Mouse (Mus musculus) MN1 (cell line): ENCODE data around the gene Hacl1.
A peak's percentile ranks its signal among the peaks of the same experiment; 100 is the strongest.

Experiments used
- DNase-seq: peaks from one replicate; pipeline ENCODE4 v3.0.0-alpha.2; 2016; ENCODE audit warnings: low spot score

Hacl1 gene

DNA sequence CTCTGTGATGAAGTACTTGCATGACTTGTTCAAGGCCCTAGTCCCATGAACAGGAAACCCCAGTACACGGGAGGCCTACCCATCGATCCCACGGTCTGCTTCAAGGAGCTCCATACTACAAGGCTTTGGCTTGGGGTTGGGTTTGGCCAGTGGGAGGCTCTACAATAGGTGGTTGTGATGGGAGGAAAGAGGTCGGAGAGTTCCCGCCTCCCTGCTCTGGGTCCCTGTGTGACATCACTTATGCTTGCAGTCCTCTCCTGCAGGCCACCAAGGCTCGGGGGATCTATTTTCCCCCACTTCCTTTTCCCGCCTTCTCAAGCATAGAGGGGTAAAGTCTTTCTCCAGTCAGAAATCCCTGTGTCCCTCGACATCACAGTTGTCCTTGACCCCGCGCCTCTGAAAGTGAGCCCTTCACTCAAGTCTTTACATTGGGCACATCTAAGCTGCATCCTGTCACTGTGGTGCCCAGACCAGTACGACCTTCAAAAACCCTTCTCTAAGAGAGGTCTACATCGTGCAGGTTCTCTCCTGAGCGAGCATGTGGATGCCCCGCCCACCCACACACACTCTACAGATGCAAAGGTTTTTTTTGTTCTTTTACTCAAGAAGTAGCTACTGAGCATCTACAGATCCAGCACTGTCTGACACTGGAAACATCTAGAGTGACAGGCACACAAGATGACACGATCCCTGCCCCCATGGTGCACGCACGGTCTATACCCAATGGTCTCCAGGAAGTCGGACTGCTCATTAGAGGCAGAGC lies 66.0 kb downstream of the Hacl1 start:
- DNase-seq, result no peak

DNA sequence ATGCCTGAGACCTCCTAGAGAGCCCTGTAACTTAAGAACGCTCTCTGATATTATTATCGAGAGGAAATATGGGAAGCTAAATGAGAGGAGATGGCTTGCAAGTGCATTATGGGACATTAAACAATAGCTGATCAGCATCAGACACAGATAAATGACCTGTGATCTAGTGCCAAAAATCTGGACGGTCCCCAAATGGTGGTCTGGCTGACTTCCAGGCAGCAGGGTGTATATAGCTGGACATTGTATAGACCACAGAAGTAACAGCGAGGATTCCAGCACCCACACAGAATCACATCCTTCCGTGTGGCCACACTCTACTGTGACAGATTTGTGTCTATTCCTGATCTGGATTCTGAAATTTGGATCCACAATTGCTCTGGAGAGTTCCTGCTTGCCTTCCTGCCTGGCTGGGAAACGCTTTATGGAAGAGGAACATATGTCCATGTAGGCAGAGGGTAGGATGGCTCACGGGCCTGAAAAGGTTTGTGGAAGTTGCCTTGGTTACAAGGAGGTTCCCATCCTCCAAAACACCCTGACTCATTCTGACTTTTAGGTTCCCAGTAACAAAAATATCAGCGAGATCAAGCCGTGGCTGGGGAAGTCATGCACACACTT lies 68.4 kb downstream of the Hacl1 start:
- DNase-seq, result peak; percentile 53

DNA sequence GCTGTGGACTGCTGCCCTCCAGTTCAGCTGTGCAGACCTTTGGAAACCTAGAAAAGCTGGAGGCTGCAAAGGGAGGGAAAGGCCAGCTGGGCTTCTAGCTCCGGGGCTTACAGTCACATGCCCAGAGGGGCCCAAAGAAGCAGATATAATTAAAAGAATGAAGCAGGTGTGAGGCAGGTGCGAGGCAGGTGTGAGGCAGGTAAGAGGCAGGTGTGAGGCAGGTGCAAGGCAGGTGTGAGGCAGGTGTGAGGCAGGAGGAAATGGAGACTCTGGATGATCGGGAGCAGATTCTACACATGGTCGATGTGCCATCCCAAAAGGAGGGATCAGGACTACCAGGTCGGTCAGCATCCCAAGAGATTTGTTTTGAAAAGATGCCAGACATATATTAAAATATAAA lies 69.7 kb downstream of the Hacl1 start:
- DNase-seq, result no peak

DNA sequence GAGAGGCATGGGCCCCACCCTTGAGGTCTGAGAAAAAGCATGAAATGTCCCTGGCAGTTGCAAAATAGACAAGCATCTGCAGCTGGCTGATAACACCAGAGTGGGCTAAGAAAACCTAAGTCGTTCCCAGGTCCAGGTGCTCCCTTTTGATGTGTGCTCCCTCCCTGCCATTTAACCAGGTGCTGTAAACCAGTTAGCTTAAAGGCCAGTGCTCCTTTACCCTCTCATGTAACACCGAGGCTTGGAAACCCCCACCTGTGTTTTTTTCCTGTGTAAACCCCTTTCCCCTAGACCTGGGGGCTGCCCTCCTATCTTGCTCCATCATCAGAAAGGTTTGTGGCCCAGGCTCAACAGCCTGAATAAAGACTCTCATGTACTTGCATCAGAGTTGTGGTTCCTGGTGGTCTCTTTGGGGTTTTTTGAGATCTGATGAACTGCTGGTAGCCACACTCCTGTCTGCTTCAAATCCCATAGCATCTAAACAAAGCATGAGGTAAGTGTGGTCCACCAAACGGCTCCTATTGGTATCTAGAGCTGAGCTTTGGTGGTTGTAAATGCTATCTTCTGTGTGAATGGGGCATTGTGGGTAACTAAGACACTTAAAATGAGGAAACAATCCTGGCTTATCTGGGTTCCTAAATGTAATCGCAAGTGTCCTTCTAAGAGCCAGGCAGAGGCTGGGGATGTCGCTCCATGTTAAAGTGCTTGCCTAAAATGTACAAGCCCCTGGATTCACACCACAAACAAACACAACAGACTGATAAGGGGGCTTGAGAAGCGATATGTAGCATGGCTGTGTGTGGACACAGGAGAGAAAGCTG lies 70.7 kb downstream of the Hacl1 start:
- no peak for DNase-seq

DNA sequence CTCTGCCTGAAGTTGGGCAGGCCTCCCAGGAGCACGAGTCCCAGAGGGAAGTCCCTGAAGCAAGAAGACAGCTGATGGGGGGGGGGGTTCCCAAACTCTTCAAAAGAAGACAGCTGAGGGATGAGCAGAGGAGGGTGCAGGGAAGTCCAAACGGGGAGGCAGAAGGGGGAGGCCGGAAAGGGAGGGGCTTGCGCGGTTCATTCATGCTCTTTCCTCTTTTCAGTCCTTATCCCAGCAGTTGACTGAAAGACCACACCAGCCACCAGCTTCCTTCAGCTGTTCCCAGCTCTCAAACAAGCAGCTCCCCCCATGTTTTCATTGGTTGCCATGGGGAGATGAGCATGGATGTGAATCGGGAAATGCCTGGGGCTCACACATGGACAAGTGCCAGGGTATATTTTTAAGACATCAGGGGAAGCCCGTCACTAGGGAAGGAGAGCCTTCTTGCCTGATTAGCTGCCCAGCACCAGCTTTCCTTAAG lies 71.9 kb downstream of the Hacl1 start:
- DNase-seq, result no peak

DNA sequence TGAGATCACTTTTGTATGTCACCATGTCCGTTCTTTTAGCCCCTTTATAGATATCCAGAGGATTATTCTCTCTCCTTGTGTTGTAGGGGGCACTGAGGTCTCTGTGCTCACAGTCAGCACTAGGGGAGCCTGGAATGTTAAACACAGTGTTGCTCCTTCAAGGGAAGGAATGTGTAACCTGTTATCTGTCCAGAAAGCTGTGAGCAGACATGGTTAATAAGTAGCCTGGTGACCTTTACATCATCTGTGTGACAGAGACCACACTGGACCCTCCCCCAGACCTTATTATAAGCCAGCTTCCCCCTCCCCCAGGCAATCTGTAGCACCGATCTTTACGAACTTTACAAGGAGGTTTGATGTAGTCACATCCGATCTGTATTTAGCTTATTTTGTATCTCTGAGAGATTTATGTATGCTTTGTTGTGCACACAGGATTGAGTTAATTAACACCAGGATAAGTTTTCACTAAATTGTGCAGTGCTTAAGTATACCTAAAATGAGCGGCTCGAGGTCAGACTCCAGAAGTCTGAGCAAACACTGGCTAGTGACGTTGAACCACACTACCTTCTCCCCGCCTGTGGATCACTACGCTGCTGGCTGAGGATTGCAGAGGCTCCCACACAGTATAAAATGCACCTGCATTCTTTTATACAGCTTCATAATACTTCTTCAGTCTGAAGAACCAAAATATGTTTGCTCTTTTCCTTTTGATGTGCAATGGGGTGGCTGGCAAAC lies 75.4 kb downstream of the Hacl1 start:
- DNase-seq, result no peak

DNA sequence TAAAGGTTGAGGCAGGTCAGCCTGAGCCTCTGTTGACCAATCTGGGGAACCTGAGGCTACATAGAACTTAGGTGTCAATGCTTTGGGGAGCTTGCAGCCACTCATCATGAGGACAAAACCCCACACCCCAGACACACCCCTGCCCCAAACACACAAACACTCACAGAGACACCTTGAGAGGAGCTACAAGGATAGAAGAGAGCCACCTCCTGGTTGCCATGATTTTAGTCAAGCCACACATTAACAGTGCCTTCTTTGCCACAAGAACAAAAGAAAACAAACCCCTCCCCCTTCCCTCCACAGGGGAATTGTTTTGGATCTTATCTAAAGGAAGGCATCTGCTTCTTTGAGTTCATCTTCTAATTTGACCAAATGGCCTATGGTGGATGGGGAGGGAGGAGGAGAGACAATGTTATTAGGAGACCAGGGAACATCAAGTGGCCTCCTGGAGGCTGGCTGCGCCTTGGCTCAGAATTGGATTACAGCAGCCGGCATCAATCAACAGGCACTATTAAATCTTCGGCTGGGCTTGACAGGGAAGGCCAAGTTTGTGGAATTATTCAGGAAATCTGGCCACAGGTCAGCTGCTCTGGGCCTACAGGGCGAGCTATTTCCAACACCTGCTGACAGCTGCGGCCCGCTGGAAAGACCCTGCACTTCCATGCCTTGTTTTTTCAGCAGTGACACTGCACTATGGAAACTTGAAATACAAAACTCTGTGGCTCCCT lies 76.5 kb downstream of the Hacl1 start:
- peak; percentile 95 for DNase-seq

DNA sequence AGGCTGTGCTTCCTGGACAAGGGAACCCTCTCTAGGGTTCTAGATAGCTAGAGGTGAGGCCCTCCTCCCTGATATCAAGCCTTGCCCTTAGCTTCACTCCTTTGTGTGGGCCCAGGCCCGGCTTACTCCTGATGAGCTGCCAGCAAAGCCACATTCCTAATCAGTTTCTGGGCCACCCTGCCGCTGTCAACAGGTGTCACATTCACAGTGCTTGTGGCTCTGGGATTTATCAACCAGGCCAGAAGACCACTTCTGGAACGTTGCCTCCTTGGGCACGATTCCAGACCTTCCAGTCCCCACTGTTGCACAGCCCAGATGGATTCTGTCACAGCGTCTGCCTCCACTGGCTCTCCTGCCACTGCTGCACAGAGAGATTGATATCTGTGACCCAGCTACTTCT lies 80.2 kb downstream of the Hacl1 start:
- peak; percentile 90 for DNase-seq

DNA sequence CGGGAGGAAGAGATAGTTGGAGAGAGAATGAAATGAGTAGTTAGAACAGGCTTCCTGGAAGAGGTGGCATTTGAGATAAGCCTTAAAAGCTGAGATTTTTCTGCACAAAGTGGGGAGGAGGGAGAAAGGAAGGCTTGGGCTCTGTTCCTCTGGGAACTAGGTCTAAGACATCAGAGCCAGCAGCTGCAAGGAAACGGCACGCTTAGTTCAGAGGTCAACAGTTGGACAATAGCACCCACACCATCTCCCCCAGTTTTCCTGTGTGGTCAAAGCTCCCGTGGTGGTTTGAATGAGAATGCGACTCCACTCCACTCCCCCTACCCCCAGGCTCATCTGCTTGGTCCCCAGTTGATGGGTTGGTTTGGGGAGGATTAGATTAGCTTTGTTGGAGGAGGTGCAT lies 81.9 kb downstream of the Hacl1 start:
- DNase-seq, result no peak

DNA sequence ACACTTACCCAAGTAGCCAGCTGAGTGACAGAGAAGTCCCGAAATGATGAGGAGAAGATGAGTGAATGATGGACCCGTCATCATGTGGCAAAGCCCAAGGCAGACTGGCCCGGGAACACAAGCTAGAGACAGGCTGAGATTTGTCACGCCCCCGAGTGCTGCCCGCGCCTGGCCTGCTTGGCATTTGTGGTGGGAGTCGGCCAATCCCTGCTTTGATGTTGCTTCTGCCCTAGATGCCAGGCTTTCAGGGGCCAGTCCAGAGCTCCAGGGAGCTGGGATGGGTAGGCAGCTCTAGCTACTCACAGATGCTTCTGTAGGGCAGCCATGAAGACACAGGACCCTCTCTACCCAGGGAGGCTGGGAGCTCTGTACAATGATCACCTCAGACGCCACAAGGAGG lies 83.3 kb downstream of the Hacl1 start:
- DNase-seq, result no peak

DNA sequence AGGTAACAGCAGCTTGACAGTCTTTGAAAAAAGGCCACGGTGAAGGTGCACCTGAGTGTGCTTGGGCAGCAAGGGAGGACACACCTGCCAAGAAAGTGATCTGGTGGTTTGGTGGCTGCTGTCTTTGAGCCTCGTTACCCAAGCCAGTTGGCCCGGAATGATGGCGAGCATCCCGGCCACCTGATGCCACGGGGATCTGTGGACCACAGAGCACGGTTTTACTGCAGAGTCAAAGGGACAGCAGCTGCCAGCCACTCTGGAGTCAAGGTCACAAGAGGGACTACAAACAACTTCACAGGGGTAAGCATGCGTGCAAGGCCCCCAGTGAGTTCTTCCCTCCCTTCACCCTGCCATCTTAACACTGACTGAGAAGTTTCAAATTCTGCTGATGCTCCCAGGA lies 83.8 kb downstream of the Hacl1 start:
- DNase-seq, result no peak

DNA sequence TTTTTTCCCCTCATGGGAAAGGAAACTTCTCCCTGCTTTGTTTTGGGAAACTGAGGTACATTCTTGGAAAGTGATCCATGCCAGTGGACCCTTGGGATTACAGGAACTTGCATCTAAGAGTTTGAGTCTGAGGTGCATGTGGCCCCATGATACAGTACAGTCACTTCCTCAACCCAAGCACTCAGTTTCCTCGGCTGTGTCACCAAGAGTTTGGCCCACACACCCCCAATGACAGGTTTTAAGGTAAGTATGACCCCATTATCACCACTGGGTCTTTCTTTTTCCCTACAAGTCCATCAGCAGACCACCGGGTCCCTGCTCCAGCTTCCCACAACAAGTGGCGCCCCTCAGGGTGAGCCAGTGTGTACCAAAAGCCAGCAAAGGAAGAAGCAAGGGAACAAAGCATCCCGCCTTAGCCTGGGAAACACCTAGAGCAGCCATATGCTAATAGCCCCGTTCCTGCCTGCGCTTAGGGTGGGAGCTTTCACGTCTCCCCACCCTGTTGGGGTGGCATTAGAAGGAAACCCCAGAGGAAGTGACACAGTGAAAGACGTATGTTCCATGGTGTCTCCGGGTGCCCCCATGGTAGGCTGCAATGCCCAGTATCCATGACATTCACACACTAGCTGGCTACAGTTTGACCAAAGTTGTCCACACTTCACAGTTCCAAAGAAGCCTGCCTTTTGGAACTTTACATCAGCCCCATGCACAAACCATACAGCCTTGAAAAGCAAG lies 84.4 kb downstream of the Hacl1 start:
- no peak for DNase-seq

DNA sequence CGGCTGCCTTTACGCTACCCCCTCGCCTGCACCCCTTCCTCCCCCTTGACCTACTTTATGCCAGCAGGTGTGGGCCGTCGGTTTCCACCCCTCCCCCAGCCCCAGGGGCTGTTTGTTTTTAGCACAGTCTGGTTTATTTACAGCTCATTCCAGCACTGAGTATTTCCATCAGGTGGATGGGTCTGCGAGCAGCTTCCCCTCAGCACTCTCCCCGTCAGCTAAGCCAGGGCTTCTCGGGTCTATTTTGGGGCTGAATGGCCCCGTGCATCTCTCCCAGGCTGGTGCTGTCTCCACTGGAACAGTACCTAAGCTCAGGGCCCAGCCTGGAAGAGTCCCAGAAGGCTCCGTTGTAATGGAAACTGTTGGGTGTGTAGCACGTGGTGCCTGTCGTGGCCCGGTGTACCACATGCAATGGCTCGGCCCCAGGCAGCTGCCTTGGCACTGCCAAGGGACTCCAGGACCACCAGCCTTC lies 85.1 kb downstream of the Hacl1 start:
- no peak for DNase-seq

DNA sequence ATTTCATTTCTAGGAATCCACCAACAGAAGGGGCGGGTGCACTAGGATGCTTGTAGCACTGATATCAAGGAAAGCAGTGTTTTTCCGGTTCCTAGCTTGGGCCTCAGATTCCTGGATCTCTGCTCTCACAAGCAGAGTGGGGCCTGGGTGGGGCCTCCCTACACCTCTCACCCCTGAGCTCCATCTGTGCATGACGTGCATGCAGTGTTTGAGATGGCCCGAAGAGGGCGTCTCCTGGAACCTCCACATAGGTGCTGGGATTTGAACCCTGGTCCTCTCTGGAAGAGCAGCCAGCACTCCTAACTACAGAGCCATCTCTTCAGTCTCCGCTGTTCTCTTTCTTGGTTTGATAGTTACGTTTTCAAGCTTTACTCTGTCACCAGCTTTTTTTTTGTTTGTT lies 86.1 kb downstream of the Hacl1 start:
- no peak for DNase-seq
